Mouse (Mus musculus) heart, adult 2 months (tissue): ENCODE measurements around the gene Tmem243.

Source experiments
- CTCF ChIP-seq: fragments of 200-600 bp; IDR thresholded peaks from 2 replicates; pipeline ENCODE4 v1.8.1; 2022; ENCODE audit warnings: antibody characterized with exemption, mild to moderate bottlenecking, moderate library complexity
- POLR2A ChIP-seq: fragments of 200-500 bp; IDR thresholded peaks from 2 replicates; pipeline ENCODE4 v1.6.1; 2011; ENCODE audit warnings: mild to moderate bottlenecking, low read depth, low read length, control low read depth; ENCODE audit not compliant: insufficient read depth

DNA sequence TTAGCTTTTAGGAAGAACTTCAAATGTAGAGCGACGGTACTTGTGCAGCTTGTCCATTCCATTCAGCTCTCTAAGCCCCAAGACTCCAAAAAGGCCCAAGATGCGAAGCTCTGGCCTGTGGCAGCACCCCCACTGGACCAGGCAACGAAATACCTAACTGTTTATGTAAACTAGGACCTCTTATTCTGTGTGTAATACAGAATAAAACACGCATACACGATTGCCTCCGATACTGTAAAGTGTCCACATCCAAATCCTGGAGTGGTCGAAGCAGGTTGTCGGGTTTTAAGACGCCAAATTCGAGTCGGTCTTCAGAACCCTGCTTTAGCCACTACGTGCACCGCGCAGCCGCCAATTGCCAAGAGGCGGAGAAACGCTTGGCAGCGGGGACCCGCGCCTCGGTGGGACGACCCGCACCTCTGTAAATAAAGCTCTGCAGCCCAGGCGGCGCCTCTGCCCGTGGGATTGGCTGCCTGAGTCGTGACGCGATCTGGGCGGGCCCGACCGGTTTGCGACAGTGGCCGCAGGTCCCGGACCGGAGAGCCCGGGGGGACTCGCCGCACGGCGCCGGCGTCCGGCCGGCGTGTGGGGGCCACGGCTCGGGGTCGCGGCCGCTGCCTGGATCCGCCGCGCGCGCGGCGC is at the start of gene Tmem243:
- TF ChIP-seq POLR2A (peak; percentile 71), CTCF (peak; percentile 17; the same call in 1 of the 2 replicates)
